Mouse (Mus musculus): ENCODE data around the gene Shank1. TPM values are rescaled to one million over a fixed set of nuclear protein-coding genes. Genes with fewer than 3 reads are reported as not detected.

The Shank1 gene
- polyA plus RNA-seq, 1 experiment: 0.66 TPM

DNA sequence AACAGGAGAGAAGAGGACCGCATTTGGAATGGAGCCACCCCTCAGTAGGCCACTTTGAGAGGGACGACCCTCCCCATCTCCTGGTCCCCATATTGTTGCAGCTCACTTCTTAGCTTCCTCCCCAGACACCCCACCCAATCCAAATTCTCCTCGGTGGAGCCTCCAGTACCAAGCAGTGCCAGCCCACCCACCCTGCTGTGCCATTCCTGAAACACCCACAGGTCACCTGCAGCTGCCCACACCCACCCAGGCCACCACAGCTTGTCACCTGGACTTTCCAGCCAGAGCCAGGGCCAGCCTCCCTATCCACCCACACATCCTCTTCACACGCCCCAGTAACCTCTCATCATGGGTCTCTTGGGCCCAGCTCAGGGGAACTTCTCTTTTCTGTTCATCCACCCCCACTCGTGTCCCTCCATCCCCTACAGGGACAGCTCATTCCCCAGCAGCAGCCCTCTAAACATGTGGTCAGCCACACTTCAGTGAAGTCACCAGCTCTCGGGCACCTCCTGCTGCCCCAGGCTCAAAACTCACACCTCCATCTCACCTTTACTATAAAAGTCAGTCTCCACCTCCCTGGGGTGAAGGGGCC, 1.8 kb downstream of the Shank1 start:
- Histone ChIP-seq H3K36me3 (ENCODE audit: control insufficient read depth, insufficient read depth, low read length) (no peaks in the 10 kb centered on the region), H3K4me3 (ENCODE audit: insufficient read depth, low read depth, low read length) (no peak overlapping the region), H3K27ac (ENCODE audit: insufficient read depth, low read depth, low read length) (no peak overlapping the region), H3K27me3 (replicated peaks; ENCODE audit: control insufficient read depth, insufficient read depth, low read length) (peaks cover 3% of the 10 kb centered on the region), H3K4me1 (ENCODE audit: control insufficient read depth, insufficient read depth, low read length) (no peaks in the 10 kb centered on the region)
- peak; percentile 15 for DNase-seq
- TF ChIP-seq CTCF (conservative IDR thresholded peaks at IDR 0.05; ENCODE audit: insufficient read depth, insufficient read length, low read depth, low read length) (0 out of 2 replicates have a peak, but pooled peaks have one; percentile 32), POLR2A (IDR thresholded peaks at IDR 0.05; ENCODE audit: low read depth, low read length) (no peak)
- WGBS: 12% methylated on average over 6 of the region's 6 CpGs

DNA sequence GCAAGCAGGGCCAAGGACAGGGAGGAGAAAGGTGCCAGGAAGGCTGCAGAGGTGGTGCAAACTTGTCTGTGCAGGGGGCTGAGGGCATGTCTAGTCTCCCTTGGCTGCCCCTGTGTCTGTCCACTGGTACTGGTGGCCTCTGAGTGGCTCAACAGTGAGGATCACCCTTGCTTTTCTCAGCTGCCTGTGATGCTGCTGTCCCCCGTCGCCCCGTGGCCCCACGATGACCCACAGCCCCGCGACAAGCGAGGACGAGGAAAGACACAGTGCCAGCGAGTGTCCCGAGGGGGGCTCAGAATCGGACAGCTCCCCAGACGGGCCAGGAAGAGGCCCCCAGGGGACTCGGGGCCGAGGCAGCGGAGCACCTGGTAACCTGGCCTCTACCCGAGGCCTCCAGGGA, 2.4 kb downstream of the Shank1 start:
- no peaks in the 10 kb centered on the region for H3K4me1 ChIP-seq (ENCODE audit: control insufficient read depth, insufficient read depth, low read length)
- no peak overlapping the region for H3K4me3 ChIP-seq (ENCODE audit: insufficient read depth, low read depth, low read length)
- TF ChIP-seq CTCF (conservative IDR thresholded peaks at IDR 0.05; ENCODE audit: insufficient read depth, insufficient read length, low read depth, low read length) (no peak), POLR2A (IDR thresholded peaks at IDR 0.05; ENCODE audit: low read depth, low read length) (no peak)
- 69% methylated on average over 16 of the region's 16 CpGs for WGBS
- no peaks in the 10 kb centered on the region for H3K36me3 ChIP-seq (ENCODE audit: control insufficient read depth, insufficient read depth, low read length)
- no peak overlapping the region for H3K27ac ChIP-seq (ENCODE audit: insufficient read depth, low read depth, low read length)
- DNase-seq: no peak
- H3K27me3 ChIP-seq (replicated peaks; ENCODE audit: control insufficient read depth, insufficient read depth, low read length): peaks cover 3% of the 10 kb centered on the region

DNA sequence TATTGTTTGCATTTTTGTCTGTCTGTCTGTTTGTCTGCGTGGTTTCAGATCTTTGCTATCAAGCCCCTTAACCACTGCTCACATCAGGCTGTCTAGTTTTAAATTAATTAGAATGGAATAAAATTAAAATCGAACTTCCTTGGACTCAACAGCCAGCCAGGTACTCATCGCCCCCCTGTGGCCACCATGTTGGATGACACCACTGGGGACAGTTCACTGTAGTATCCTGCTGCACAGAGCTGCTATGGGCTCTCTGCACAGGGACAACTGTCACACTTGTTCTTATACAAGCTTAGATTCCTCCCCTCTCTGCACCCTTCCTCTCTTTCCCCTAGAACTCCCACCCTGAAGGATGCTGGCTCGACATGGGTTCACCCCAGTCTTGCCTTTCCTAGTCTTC, 7.9 kb downstream of the Shank1 start:
- peak; percentile 34 for DNase-seq
- 31% methylated on average over 4 of the region's 4 CpGs for WGBS
- Histone ChIP-seq H3K27me3 (replicated peaks; ENCODE audit: control insufficient read depth, insufficient read depth, low read length) (no peaks in the 10 kb centered on the region), H3K36me3 (ENCODE audit: control insufficient read depth, insufficient read depth, low read length) (no peaks in the 10 kb centered on the region), H3K4me1 (ENCODE audit: control insufficient read depth, insufficient read depth, low read length) (no peaks in the 10 kb centered on the region), H3K4me3 (ENCODE audit: insufficient read depth, low read depth, low read length) (no peak overlapping the region), H3K27ac (ENCODE audit: insufficient read depth, low read depth, low read length) (no peak overlapping the region)
- TF ChIP-seq POLR2A (IDR thresholded peaks at IDR 0.05; ENCODE audit: low read depth, low read length) (no peak), CTCF (conservative IDR thresholded peaks at IDR 0.05; ENCODE audit: insufficient read depth, insufficient read length, low read depth, low read length) (peak; percentile 72)

DNA sequence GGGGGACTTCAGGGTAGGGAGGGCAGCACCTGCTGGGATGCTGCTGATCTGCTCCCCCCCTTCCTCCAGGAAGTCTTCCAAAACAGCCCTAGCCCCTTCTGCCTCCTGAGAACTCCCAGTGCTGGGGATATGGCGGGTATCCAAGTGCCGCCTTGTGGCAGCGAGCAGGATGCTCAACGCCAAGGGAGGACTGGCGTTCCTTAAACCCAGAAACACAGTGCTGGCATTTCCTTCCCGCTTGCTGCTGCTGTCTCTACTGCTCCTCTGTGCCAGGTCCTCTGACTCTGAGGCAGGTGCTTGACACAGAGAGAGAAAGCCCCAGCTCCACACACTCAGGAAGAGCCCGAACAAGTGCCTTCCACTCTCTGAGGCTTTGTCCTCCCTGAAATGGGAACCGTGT, 10.8 kb downstream of the Shank1 start:
- 62% methylated on average over 8 of the region's 8 CpGs for WGBS
- no peaks in the 10 kb centered on the region for H3K27me3 ChIP-seq (replicated peaks; ENCODE audit: control insufficient read depth, insufficient read depth, low read length)
- TF ChIP-seq POLR2A (IDR thresholded peaks at IDR 0.05; ENCODE audit: low read depth, low read length) (no peak), CTCF (conservative IDR thresholded peaks at IDR 0.05; ENCODE audit: insufficient read depth, insufficient read length, low read depth, low read length) (no peak)
- no peaks in the 10 kb centered on the region for H3K4me1 ChIP-seq (ENCODE audit: control insufficient read depth, insufficient read depth, low read length)
- no peak overlapping the region for H3K4me3 ChIP-seq (ENCODE audit: insufficient read depth, low read depth, low read length)
- H3K27ac ChIP-seq (ENCODE audit: insufficient read depth, low read depth, low read length): no peak overlapping the region
- no peak for DNase-seq
- H3K36me3 ChIP-seq (ENCODE audit: control insufficient read depth, insufficient read depth, low read length): no peaks in the 10 kb centered on the region

DNA sequence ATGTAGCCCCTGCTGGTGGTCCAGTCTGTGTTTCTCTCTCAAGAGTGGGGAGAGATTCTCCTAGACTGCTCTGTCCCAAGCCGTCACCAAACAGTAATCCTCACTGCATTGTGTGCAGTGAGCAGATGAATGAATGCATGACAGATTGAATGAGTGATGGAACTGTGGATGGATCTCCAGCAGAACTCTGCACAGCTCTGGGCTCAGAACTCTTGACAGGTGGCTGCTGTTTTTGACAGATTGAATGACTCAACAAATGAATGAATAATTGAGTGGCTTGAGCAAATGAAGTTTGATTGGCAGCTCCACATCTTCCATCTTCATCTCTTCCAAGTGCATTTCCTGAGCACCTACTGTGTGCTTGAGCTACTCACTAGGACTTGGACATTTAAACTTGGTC, 12.2 kb downstream of the Shank1 start:
- no peak overlapping the region for H3K27ac ChIP-seq (ENCODE audit: insufficient read depth, low read depth, low read length)
- no peaks in the 10 kb centered on the region for H3K36me3 ChIP-seq (ENCODE audit: control insufficient read depth, insufficient read depth, low read length)
- no peak overlapping the region for H3K4me3 ChIP-seq (ENCODE audit: insufficient read depth, low read depth, low read length)
- TF ChIP-seq POLR2A (IDR thresholded peaks at IDR 0.05; ENCODE audit: low read depth, low read length) (no peak), CTCF (conservative IDR thresholded peaks at IDR 0.05; ENCODE audit: insufficient read depth, insufficient read length, low read depth, low read length) (no peak)
- H3K27me3 ChIP-seq (replicated peaks; ENCODE audit: control insufficient read depth, insufficient read depth, low read length): no peaks in the 10 kb centered on the region
- H3K4me1 ChIP-seq (ENCODE audit: control insufficient read depth, insufficient read depth, low read length): no peaks in the 10 kb centered on the region
- whole genome bisulfite sequencing: 94% methylated on average over 1 of the region's 1 CpGs
- DNase-seq: no peak

DNA sequence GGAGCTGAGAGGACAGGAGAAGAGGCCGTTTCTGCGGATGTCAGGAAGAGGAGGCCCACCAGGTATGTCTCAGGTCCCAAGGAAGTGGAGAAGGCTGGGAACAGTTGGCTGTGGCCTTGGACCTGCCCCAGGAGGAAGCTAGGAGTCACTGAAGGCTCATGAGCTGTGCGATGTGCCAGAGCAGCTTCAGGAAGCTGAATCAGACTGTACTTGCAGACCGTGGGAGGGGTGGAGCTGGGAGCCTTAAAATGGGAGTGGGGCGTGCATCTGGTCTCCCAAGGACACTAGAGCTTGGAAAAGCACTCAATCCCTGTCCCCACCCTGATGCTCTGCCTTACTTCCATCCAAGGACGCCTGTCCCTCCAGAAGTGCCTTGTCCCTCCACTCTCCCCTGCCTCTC, 16.6 kb downstream of the Shank1 start:
- Histone ChIP-seq H3K36me3 (ENCODE audit: control insufficient read depth, insufficient read depth, low read length) (no peaks in the 10 kb centered on the region), H3K27me3 (replicated peaks; ENCODE audit: control insufficient read depth, insufficient read depth, low read length) (no peaks in the 10 kb centered on the region), H3K4me3 (ENCODE audit: insufficient read depth, low read depth, low read length) (no peak overlapping the region), H3K4me1 (ENCODE audit: control insufficient read depth, insufficient read depth, low read length) (no peaks in the 10 kb centered on the region), H3K27ac (ENCODE audit: insufficient read depth, low read depth, low read length) (no peak overlapping the region)
- 41% methylated on average over 6 of the region's 6 CpGs for WGBS
- TF ChIP-seq POLR2A (IDR thresholded peaks at IDR 0.05; ENCODE audit: low read depth, low read length) (no peak), CTCF (conservative IDR thresholded peaks at IDR 0.05; ENCODE audit: insufficient read depth, insufficient read length, low read depth, low read length) (no peak)
- no peak for DNase-seq

DNA sequence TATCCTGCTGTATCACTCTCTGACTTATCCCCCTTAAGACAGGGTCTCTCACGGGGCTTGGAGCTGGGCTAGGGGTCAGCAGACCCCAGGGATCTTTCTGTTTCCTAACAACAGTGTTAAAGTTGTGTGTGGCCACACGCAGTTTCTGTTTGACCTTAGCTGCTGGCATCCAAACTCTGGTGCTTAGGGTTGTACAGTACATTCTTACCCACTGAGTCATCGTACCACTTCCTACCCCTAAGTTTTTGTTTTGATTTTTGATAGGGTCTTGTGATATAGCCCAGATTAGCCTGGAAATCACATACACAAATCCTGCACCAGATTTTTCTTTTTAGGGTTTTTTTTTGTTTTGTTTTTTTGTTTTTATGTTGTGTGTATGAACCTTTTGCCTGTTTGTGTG, 22.3 kb downstream of the Shank1 start:
- Histone ChIP-seq H3K36me3 (ENCODE audit: control insufficient read depth, insufficient read depth, low read length) (no peaks in the 10 kb centered on the region), H3K4me3 (ENCODE audit: insufficient read depth, low read depth, low read length) (no peak overlapping the region)
- WGBS: 55% methylated on average over 3 of the region's 3 CpGs

More for the DNA sequence above, 22.3 kb downstream of the Shank1 start:
- Histone ChIP-seq H3K4me1 (ENCODE audit: control insufficient read depth, insufficient read depth, low read length) (no peaks in the 10 kb centered on the region), H3K27ac (ENCODE audit: insufficient read depth, low read depth, low read length) (no peak overlapping the region), H3K27me3 (replicated peaks; ENCODE audit: control insufficient read depth, insufficient read depth, low read length) (no peaks in the 10 kb centered on the region)
- TF ChIP-seq CTCF (conservative IDR thresholded peaks at IDR 0.05; ENCODE audit: insufficient read depth, insufficient read length, low read depth, low read length) (no peak), POLR2A (IDR thresholded peaks at IDR 0.05; ENCODE audit: low read depth, low read length) (no peak)
- no peak for DNase-seq

Data from kidney, adult 2 months (tissue).